Mouse (Mus musculus) forebrain, embryonic 14.5 days (tissue): ENCODE data around the gene Kctd6. TPM values are rescaled to one million over a fixed set of nuclear protein-coding genes. Genes with fewer than 3 reads are reported as not detected.

ENCODE experiments used
- ATAC-seq: fragments of 200-750 bp; cut with Nextera tagmentation; 2 replicates; pipeline ENCODE4 v1.8.0; 2017; ENCODE audit warnings: mild to moderate bottlenecking, moderate library complexity
- DNase-seq: peaks from one replicate; pipeline ENCODE4 v3.0.0-alpha.2; 2015; ENCODE audit warnings: low spot score
- H3K27ac ChIP-seq: fragments of 300-500 bp; sonication (generic); 2 replicates; pipeline ENCODE4 v1.5.1; 2014; ENCODE audit warnings: low read depth, mild to moderate bottlenecking, control low read depth, low read length, moderate library complexity
- H3K27me3 ChIP-seq: fragments of 300-500 bp; sonication (generic); replicated peaks from 2 replicates; pipeline ENCODE4 v1.6.1; 2014; ENCODE audit warnings: low read length, control low read depth, mixed read lengths; ENCODE audit not compliant: control insufficient read depth, insufficient read depth
- H3K36me3 ChIP-seq: fragments of 300-500 bp; sonication (generic); 2 replicates; pipeline ENCODE4 v1.6.1; 2014; ENCODE audit warnings: low read length, control low read depth; ENCODE audit not compliant: control insufficient read depth, insufficient read depth
- H3K4me1 ChIP-seq: fragments of 300-500 bp; sonication (generic); 2 replicates; pipeline ENCODE4 v1.6.1; 2014; ENCODE audit warnings: antibody characterized with exemption, low read length, control low read depth; ENCODE audit not compliant: control insufficient read depth, insufficient read depth
- H3K4me2 ChIP-seq: fragments of 300-500 bp; sonication (generic); 2 replicates; pipeline ENCODE4 v1.6.1; 2014; ENCODE audit warnings: mild to moderate bottlenecking, control low read depth, low read length
- H3K4me3 ChIP-seq: fragments of 300-500 bp; sonication (generic); 2 replicates; pipeline ENCODE4 v1.5.1; 2014; ENCODE audit warnings: low read depth, low read length, control low read depth
- H3K9ac ChIP-seq: fragments of 300-500 bp; sonication (generic); 2 replicates; pipeline ENCODE4 v1.6.1; 2014; ENCODE audit warnings: mild to moderate bottlenecking, low read length, control low read depth, moderate library complexity
- H3K9me3 ChIP-seq: fragments of 300-500 bp; sonication (generic); replicated peaks from 2 replicates; pipeline ENCODE4 v1.6.1; 2016; ENCODE audit warnings: low read length, control low read depth, mixed read lengths; ENCODE audit not compliant: control insufficient read depth
- WGBS: fragments of 180-500 bp; shearing (Covaris S2); extraction: QIAGEN DNeasy Blood & Tissue Kit; methylation state at CpG from one replicate; pipeline ENCODE4 v1.1.7; 2014; 5-methylcytosine and 5-hydroxymethylcytosine counted together
- polyA plus RNA-seq: library from polyadenylated mRNA; unstranded; fragments of >200 nt; fragmentation: Nextera tagmentation; extraction: Ambion mirVana; gene quantifications from 2 replicates; pipeline ENCODE4 v1.2.1, GENCODE M21; 2014

The Kctd6 gene
- polyA plus RNA-seq, 1 experiment from 2014 or later: 7.0 TPM

- 0 out of 2 replicates have a peak, but pooled peaks have one; percentile 17 for ATAC-seq
- no peaks in the 10 kb centered on the region for H3K27me3 ChIP-seq
- H3K9ac ChIP-seq: no peak overlapping the region
- no peak overlapping the region for H3K4me2 ChIP-seq
- H3K4me3 ChIP-seq: no peak overlapping the region
- peaks cover 7% of the 10 kb centered on the region; the same call in 1 of the 2 replicates for H3K4me1 ChIP-seq
- peak overlapping the region; percentile 60; the same call in 1 of the 2 replicates for H3K27ac ChIP-seq
- no peak for DNase-seq
- H3K9me3 ChIP-seq: no peaks in the 10 kb centered on the region
- H3K36me3 ChIP-seq: no peaks in the 10 kb centered on the region
- 49% methylated on average over 5 of the region's 5 CpGs for WGBS
Measured at GRCm38 (mm10) chr14:8207543-8207942, 6.4 kb upstream of the Kctd6 start.

DNA sequence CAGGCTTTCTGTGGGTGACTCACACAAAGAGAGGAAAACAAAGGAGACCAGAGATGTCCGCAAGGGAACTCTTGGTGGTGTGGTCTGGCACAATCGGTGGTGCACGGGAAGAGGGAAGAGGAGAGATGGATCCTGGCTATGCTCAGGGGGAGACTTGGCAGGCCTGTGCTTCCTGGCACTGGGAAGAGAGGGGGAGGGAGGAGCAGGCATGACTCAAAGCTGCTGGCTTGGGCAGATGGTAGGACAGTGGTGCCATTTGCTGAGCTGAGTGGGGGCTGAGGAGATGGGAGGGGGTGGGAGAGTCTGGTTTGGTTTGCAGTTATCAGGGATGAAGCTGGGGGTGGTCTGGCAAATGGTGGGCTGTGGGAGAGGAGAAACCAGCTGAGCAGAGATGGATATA lies 5.1 kb upstream of the Kctd6 start:
- no peak overlapping the region for H3K9ac ChIP-seq
- no peaks in the 10 kb centered on the region for H3K9me3 ChIP-seq
- ATAC-seq (peak; percentile 54; the same call in 1 of the 2 replicates), DNase-seq (peak; percentile 76)
- 67% methylated on average over 3 of the region's 3 CpGs for WGBS
- H3K27ac ChIP-seq: peak overlapping the region; percentile 52; the same call in 1 of the 2 replicates
- peaks cover 7% of the 10 kb centered on the region; the same call in 1 of the 2 replicates for H3K4me1 ChIP-seq
- H3K4me3 ChIP-seq: no peak overlapping the region
- H3K27me3 ChIP-seq: no peaks in the 10 kb centered on the region
- no peaks in the 10 kb centered on the region for H3K36me3 ChIP-seq
- no peak overlapping the region for H3K4me2 ChIP-seq

DNA sequence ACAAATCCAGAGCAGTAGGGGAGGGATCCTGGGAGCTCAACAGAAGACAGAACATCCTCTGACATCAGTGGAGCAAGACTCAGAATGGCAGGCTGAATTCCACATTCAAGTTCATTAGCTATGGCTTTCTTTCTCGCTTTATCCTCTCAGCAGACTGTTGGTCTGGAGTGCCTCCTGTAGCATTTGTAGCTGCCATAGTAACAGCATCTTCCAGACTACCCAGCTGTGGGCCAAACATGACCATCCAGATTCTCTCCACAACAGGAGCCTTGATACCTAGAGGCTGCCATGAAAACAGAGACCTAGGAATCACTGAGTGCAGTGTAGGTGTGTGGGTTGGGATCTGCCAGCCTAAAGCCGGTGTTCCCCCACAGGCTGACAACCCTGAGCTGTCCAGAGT lies 4.0 kb upstream of the Kctd6 start:
- H3K4me1 ChIP-seq: peaks cover 10% of the 10 kb centered on the region; the same call in 1 of the 2 replicates
- ATAC-seq (no peak), DNase-seq (no peak)
- no peak overlapping the region for H3K9ac ChIP-seq
- no peaks in the 10 kb centered on the region for H3K36me3 ChIP-seq
- no peak overlapping the region for H3K27ac ChIP-seq
- H3K4me3 ChIP-seq: no peak overlapping the region
- no peaks in the 10 kb centered on the region for H3K9me3 ChIP-seq
- no peaks in the 10 kb centered on the region for H3K27me3 ChIP-seq
- WGBS: 82% methylated on average over 2 of the region's 2 CpGs
- H3K4me2 ChIP-seq: no peak overlapping the region

- no peak overlapping the region for H3K4me3 ChIP-seq
- H3K27me3 ChIP-seq: 0 out of 2 replicates have a peak, but pooled peaks cover 6% of the 10 kb centered on the region
- WGBS: 74% methylated on average over 2 of the region's 2 CpGs
- no peak overlapping the region for H3K4me2 ChIP-seq
- no peaks in the 10 kb centered on the region for H3K9me3 ChIP-seq
- no peaks in the 10 kb centered on the region for H3K36me3 ChIP-seq
- DNase-seq (no peak), ATAC-seq (no peak)
- no peak overlapping the region for H3K9ac ChIP-seq
- peaks cover 20% of the 10 kb centered on the region for H3K4me1 ChIP-seq
- H3K27ac ChIP-seq: no peak overlapping the region
Measured at GRCm38 (mm10) chr14:8212996-8213395, 944 bp upstream of the Kctd6 start.

GRCm38 (mm10) chr14:8214299-8215207 lies 613 bp downstream of the Kctd6 start:
- peaks cover 27% of the 10 kb centered on the region for H3K4me1 ChIP-seq
- peak overlapping the region; percentile 81 for H3K9ac ChIP-seq
- H3K4me3 ChIP-seq: peak overlapping the region; percentile 58
- H3K27me3 ChIP-seq: 0 out of 2 replicates have a peak, but pooled peaks cover 6% of the 10 kb centered on the region
- no peaks in the 10 kb centered on the region for H3K36me3 ChIP-seq
- ATAC-seq: peak; percentile 83
- H3K4me2 ChIP-seq: peak overlapping the region; percentile 79
- WGBS: 1% methylated on average over 61 of the region's 63 CpGs
- H3K9me3 ChIP-seq: no peaks in the 10 kb centered on the region
- peak overlapping the region; percentile 93 for H3K27ac ChIP-seq
- peak; percentile 73 for DNase-seq

DNA sequence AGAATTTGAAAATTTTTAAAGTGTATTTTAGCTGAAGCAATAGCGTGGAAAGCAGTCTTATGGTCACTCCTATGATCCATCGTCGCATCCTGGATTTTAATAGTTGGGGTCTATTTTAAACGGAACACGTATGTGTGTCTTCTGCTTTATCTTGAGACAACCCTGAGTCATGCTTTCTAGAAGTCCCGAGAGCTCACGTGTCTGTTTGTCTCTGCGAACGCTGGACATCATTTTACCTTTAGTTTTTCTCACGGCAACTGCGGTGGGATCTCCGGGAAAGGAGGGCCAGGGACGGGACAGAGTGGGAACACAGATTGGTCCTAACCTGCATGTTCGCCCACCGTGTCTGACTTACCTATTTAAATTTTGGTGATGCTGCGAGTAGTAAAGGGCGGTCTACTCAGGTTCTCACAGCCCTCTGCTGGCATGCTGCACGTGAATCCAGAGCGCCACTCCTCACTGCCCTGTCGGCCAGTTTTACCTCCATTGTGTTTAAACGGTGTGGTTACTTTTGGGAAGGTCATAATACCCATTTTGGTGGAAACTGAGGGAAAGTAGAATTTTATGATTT lies 1.4 kb downstream of the Kctd6 start:
- ATAC-seq: no peak
- Histone ChIP-seq H3K9me3 (no peaks in the 10 kb centered on the region), H3K4me3 (peak overlapping the region; percentile 58), H3K27ac (no peak overlapping the region), H3K4me1 (peaks cover 31% of the 10 kb centered on the region), H3K4me2 (peak overlapping the region; percentile 79), H3K27me3 (0 out of 2 replicates have a peak, but pooled peaks cover 6% of the 10 kb centered on the region), H3K9ac (peak overlapping the region; percentile 81), H3K36me3 (no peaks in the 10 kb centered on the region)
- 12% methylated on average over 21 of the region's 21 CpGs for WGBS
- no peak for DNase-seq

DNA sequence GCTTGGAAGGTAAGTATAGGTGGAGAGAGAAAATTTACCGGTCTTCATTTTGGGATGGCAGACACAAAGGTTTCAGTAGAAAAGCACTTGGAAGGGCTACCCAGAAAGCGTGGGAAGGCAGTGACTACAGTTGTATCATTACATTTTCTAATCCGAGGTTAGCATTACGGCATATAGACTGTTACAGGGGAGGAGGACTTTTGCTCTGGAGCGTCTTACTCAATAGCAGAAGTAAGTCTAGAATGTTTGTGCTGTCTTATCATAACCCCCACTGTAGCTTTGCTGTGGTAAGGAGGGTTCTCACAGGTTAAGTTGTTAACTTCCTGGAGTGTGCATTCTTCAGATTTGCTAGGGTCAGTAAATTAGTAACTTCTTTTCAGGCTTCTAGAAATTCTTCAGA lies 2.2 kb downstream of the Kctd6 start:
- DNase-seq (no peak), ATAC-seq (no peak)

DNA sequence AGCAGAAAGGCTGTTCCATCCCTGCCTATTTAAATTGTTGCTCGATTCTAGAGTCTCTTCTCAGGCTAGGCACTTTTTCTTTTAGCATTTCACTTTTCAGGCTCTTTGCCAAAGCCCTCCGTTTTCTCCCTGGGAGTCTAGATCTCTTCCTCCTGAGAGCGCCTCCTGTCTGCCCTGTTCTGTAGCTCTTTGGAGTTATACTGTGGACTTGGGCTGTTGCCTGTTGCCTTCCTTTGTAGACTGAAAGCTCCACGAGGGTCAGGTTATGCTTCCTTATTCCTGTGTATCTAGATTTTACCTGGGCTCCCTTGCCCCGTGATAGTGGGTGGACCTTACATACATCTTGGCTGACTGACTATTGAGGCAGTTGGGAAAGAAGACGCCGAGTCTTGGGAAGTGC lies 4.3 kb downstream of the Kctd6 start:
- H3K9ac ChIP-seq: no peak overlapping the region
- ATAC-seq (no peak), DNase-seq (peak; percentile 47)
- 0 out of 2 replicates have a peak, but pooled peaks cover 6% of the 10 kb centered on the region for H3K27me3 ChIP-seq
- H3K4me2 ChIP-seq: peak overlapping the region; percentile 4; the same call in 1 of the 2 replicates
- 12% methylated on average over 7 of the region's 7 CpGs for WGBS
- no peak overlapping the region for H3K4me3 ChIP-seq
- peaks cover 14% of the 10 kb centered on the region; the same call in 1 of the 2 replicates for H3K36me3 ChIP-seq
- peaks cover 31% of the 10 kb centered on the region for H3K4me1 ChIP-seq
- no peaks in the 10 kb centered on the region for H3K9me3 ChIP-seq
- H3K27ac ChIP-seq: peak overlapping the region; percentile 44

More for the DNA sequence above, 2.2 kb downstream of the Kctd6 start:
- Histone ChIP-seq H3K4me1 (peaks cover 31% of the 10 kb centered on the region), H3K4me3 (peak overlapping the region; percentile 58), H3K4me2 (peak overlapping the region; percentile 79), H3K36me3 (no peaks in the 10 kb centered on the region), H3K9me3 (no peaks in the 10 kb centered on the region), H3K27me3 (0 out of 2 replicates have a peak, but pooled peaks cover 6% of the 10 kb centered on the region), H3K9ac (peak overlapping the region; percentile 81; the same call in 1 of the 2 replicates), H3K27ac (no peak overlapping the region)
- WGBS: 50% methylated on average over 5 of the region's 5 CpGs
